Mouse (Mus musculus) forebrain, postnatal 0 days (tissue): ENCODE measurements around the gene Cstb. TPM values are rescaled to one million over a fixed set of nuclear protein-coding genes. Genes with fewer than 3 reads are reported as not detected.

Experiments
- ATAC-seq: fragments of 200-750 bp; cut with Nextera tagmentation; 2 replicates; pipeline ENCODE4 v1.8.0; 2017; ENCODE audit warnings: mild to moderate bottlenecking, moderate library complexity
- DNase-seq: peaks from one replicate; pipeline ENCODE4 v3.0.0-alpha.2; 2015
- H3K27ac ChIP-seq: fragments of 300-500 bp; sonication (generic); 2 replicates; pipeline ENCODE4 v1.5.1; 2014; ENCODE audit warnings: low read depth, mild to moderate bottlenecking, antibody characterized with exemption, low read length, moderate library complexity, mixed read lengths
- H3K27me3 ChIP-seq: fragments of 300-500 bp; sonication (generic); 2 replicates; pipeline ENCODE4 v1.6.1; 2014; ENCODE audit warnings: mild to moderate bottlenecking, low read length, mixed read lengths; ENCODE audit not compliant: insufficient read depth
- H3K36me3 ChIP-seq: fragments of 300-500 bp; sonication (generic); 2 replicates; pipeline ENCODE4 v1.6.1; 2014; ENCODE audit warnings: mild to moderate bottlenecking, moderate library complexity; ENCODE audit not compliant: insufficient read depth
- H3K4me1 ChIP-seq: fragments of 300-500 bp; sonication (generic); 2 replicates; pipeline ENCODE4 v1.6.1; 2014; ENCODE audit warnings: antibody characterized with exemption; ENCODE audit not compliant: insufficient read depth
- H3K4me2 ChIP-seq: fragments of 300-500 bp; sonication (generic); 2 replicates; pipeline ENCODE4 v1.6.1; 2014; ENCODE audit warnings: low read depth, mild to moderate bottlenecking, moderate library complexity
- H3K4me3 ChIP-seq: fragments of 300-500 bp; sonication (generic); 2 replicates; pipeline ENCODE4 v1.5.1; 2014; ENCODE audit warnings: low read depth, low read length, mixed read lengths
- H3K9ac ChIP-seq: fragments of 300-500 bp; sonication (generic); 2 replicates; pipeline ENCODE4 v1.6.1; 2014; ENCODE audit warnings: mild to moderate bottlenecking
- H3K9me3 ChIP-seq: fragments of 300-500 bp; sonication (generic); 2 replicates; pipeline ENCODE4 v1.6.1; 2016; ENCODE audit warnings: low read length
- CTCF ChIP-seq: sonication (generic); IDR thresholded peaks from 2 replicates; pipeline ENCODE4 v1.5.1; 2016; ENCODE audit warnings: antibody characterized with exemption, control low read depth, low read depth
- WGBS: fragments of 180-500 bp; shearing (Covaris S2); extraction: QIAGEN DNeasy Blood & Tissue Kit; methylation state at CpG from one replicate; pipeline ENCODE4 v1.1.7; 2014; 5-methylcytosine and 5-hydroxymethylcytosine counted together
- polyA plus RNA-seq: library from polyadenylated mRNA; unstranded; fragments of >200 nt; fragmentation: Nextera tagmentation; extraction: Ambion mirVana; gene quantifications from 2 replicates; pipeline ENCODE4 v1.2.1, GENCODE M21; 2015
- total RNA-seq: library from RNA; depleted of rRNA; stranded (reverse); fragments of >200 nt; gene quantifications from 2 replicates; pipeline ENCODE4 v1.2.3, GENCODE M21; 2014

The Cstb gene
- total and polyA plus RNA-seq, 2 experiments from 2014 or later, result 55.2 to 147 TPM

- Histone ChIP-seq H3K9me3 (no peaks in the 10 kb centered on the region), H3K36me3 (no peaks in the 10 kb centered on the region), H3K27ac (no peak overlapping the region), H3K27me3 (no peaks in the 10 kb centered on the region), H3K4me2 (no peak overlapping the region), H3K9ac (no peak overlapping the region), H3K4me1 (no peaks in the 10 kb centered on the region), H3K4me3 (no peak overlapping the region)
- 59% methylated on average over 5 of the region's 5 CpGs for WGBS
- ATAC-seq (no peak), DNase-seq (no peak)
- no peak for TF ChIP-seq CTCF
These were observed 7.6 kb upstream of the Cstb start for GRCm38 (mm10) chr10:78417888-78418287.

DNA sequence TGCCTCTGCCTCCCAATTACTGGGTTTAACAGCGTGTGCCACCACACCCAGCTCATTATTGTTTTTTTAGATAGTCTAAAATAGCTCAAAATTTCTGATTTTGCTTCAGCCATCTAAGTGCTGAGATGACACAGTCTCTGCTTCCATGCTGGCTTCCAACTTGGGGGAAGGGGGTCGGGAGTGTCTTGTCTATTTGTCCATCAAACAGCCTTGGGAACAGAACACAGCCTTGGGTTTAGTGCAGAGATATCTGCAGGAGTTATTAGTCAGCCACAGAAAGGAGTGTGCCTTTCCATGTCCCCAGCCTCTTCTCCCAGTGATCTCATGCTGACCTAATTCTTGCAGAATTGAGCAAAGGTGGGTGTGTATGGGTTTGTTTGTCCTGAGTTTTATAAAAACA, 6.7 kb upstream of the Cstb start:
- Histone ChIP-seq H3K9me3 (no peaks in the 10 kb centered on the region), H3K4me1 (no peaks in the 10 kb centered on the region), H3K36me3 (no peaks in the 10 kb centered on the region), H3K27me3 (no peaks in the 10 kb centered on the region), H3K4me3 (no peak overlapping the region), H3K27ac (no peak overlapping the region), H3K9ac (no peak overlapping the region), H3K4me2 (no peak overlapping the region)
- ATAC-seq, result no peak
- no peak for DNase-seq
- WGBS, result 83% methylated on average over 2 of the region's 2 CpGs
- no peak for TF ChIP-seq CTCF

GRCm38 (mm10) chr10:78420929-78421328, 4.5 kb upstream of the Cstb start:
- no peak for ATAC-seq
- Histone ChIP-seq H3K9ac (no peak overlapping the region), H3K36me3 (no peaks in the 10 kb centered on the region), H3K4me1 (no peaks in the 10 kb centered on the region), H3K4me2 (no peak overlapping the region), H3K27ac (no peak overlapping the region), H3K4me3 (no peak overlapping the region), H3K27me3 (no peaks in the 10 kb centered on the region), H3K9me3 (no peaks in the 10 kb centered on the region)
- DNase-seq, result no peak
- TF ChIP-seq CTCF, result no peak
- WGBS, result 86% methylated on average over 2 of the region's 2 CpGs

DNA sequence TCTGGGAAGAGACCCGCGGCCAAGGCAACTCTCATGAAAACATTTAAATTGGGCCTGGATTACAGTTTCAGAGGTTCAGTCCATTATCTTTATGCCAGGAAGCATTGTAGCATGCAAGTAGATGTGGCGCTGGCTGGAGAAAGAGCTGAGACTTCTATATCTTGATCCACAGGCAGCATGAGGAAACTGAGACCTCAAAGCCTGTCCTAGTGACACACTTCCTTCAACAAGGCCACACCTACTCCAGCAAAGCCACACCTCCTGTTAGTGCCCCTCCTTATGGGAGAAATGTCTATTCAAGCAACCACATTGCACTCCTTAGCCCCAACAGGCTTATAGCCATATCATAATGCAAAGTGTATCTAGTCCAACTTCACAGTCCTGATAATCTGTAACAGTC, 2.9 kb upstream of the Cstb start:
- DNase-seq (no peak), ATAC-seq (no peak)
- Histone ChIP-seq H3K4me1 (peaks cover 8% of the 10 kb centered on the region; the same call in 1 of the 2 replicates), H3K9ac (no peak overlapping the region), H3K4me3 (no peak overlapping the region), H3K27ac (no peak overlapping the region), H3K36me3 (peaks cover 2% of the 10 kb centered on the region; the same call in 1 of the 2 replicates), H3K27me3 (no peaks in the 10 kb centered on the region), H3K4me2 (no peak overlapping the region), H3K9me3 (no peaks in the 10 kb centered on the region)
- WGBS, result 87% methylated on average over 3 of the region's 3 CpGs
- no peak for TF ChIP-seq CTCF

DNA sequence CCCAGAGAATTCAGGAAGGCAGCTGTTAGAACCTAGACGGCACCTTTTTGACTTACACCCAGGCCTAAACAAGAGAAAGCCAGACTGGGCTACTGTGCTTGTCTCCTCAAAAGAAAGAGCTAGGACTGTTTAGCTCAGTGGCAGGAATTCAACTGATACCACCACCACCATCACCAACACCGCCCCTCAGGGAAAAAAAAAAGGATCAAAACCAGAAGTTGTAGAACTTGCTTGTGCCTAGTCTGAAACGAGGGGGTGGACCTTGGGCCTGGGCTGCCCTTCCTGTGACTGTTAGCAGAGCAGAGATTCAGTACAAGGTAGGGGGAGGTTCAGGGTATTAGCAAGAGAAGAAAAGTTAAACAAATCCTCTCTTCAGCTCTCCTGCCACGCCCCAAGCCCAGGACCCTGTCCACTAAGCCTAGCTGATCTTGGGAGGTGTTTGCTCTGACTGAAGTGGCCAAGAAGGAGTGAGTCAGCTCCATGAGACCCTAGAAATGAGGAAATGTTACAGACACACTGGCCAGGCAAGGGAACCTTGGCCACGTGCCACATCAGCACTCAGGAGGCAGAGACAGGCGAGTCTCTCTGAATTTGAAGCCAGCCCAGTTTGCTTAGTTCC, 757 bp downstream of the Cstb start:
- Histone ChIP-seq H3K36me3 (peaks cover 15% of the 10 kb centered on the region), H3K27ac (peak overlapping the region; percentile 76), H3K4me1 (peaks cover 8% of the 10 kb centered on the region; the same call in 1 of the 2 replicates), H3K9ac (peak overlapping the region; percentile 97), H3K27me3 (no peaks in the 10 kb centered on the region), H3K4me3 (peak overlapping the region; percentile 81), H3K9me3 (no peaks in the 10 kb centered on the region), H3K4me2 (peak overlapping the region; percentile 78)
- peak; percentile 21; the same call in 1 of the 2 replicates for ATAC-seq
- peak; percentile 45 for DNase-seq
- TF ChIP-seq CTCF, result no peak
- WGBS, result 54% methylated on average over 6 of the region's 6 CpGs

DNA sequence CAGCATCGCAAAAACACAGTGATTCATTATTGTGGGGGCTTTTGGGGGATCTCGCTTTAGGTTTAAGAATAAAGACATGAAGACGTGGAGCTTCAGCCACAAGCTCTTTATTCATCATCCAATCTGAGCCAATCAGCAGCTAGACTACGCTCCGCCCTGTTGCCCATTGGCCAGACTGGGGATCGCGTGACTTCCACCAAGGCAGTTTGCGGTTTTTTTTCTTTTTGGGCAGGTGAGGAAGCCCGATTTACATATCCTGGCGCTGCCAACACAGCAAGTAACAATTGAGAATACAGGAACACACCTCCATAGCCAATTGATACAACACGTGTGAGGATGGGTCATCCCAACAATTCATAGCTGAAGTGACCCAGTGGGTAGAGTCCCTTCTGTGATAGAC, 2.6 kb downstream of the Cstb start:
- 93% methylated on average over 11 of the region's 11 CpGs for WGBS
- TF ChIP-seq CTCF, result no peak
- no peak overlapping the region for H3K4me2 ChIP-seq
- ATAC-seq, result no peak
- H3K9me3 ChIP-seq, result no peaks in the 10 kb centered on the region
- no peak overlapping the region for H3K9ac ChIP-seq
- H3K4me1 ChIP-seq, result peaks cover 8% of the 10 kb centered on the region; the same call in 1 of the 2 replicates
- H3K27ac ChIP-seq, result no peak overlapping the region
- no peak for DNase-seq
- no peak overlapping the region for H3K4me3 ChIP-seq
- peaks cover 15% of the 10 kb centered on the region for H3K36me3 ChIP-seq
- no peaks in the 10 kb centered on the region for H3K27me3 ChIP-seq

DNA sequence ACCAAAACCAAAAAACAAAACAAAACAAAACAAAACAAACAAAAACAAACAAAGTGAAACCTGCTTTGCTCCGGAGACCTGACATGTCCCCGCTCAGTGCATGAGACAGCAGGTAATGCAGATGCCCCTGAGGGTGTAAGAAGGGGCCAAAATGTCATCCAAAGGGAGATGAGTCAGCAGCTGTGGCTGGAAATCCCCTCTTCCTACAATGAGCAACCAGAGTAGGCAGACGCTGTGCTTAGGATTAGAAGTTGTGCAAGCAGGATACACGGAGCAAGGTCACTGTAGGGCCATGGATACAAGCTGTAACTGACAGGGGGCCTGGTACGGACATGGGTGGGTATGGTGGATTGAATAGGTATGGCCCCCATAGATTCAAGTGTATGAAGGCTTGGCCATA, 3.7 kb downstream of the Cstb start:
- no peak for TF ChIP-seq CTCF

More for the DNA sequence above, 3.7 kb downstream of the Cstb start:
- DNase-seq (no peak), ATAC-seq (no peak)
- Histone ChIP-seq H3K27ac (no peak overlapping the region), H3K4me2 (no peak overlapping the region), H3K4me1 (peaks cover 8% of the 10 kb centered on the region; the same call in 1 of the 2 replicates), H3K9me3 (no peaks in the 10 kb centered on the region), H3K36me3 (peaks cover 15% of the 10 kb centered on the region), H3K4me3 (no peak overlapping the region), H3K9ac (no peak overlapping the region), H3K27me3 (no peaks in the 10 kb centered on the region)
- WGBS, result 88% methylated on average over 5 of the region's 5 CpGs
